Mouse (Mus musculus) megakaryocyte, embryonic 14.5 days (primary cell): ENCODE data around the gene Nsa2.

ENCODE experiments used
- FLI1 ChIP-seq: IDR thresholded peaks from 2 replicates; pipeline ENCODE4 v1.6.1; 2012; ENCODE audit warnings: low read length, inconsistent platforms, mixed read lengths
- GATA1 ChIP-seq: IDR thresholded peaks from 3 replicates; pipeline ENCODE4 v1.6.1; 2012; ENCODE audit warnings: mixed read lengths, low read length, inconsistent platforms, borderline replicate concordance

- TF ChIP-seq FLI1 (no peak), GATA1 (no peak)
These were observed 16.4 kb downstream of the Nsa2 start for GRCm38 (mm10) chr13:97121341-97121740.
